Mouse (Mus musculus) thymus, adult 2 months (tissue): Measurements from ENCODE around the gene Hgfac. TPM values are rescaled to one million over a fixed set of nuclear protein-coding genes. Genes with fewer than 3 reads are reported as not detected.

ENCODE experiments used
- DNase-seq: peaks from one replicate; pipeline ENCODE4 v3.0.0; 2021
- H3K27ac ChIP-seq: fragments of 200-500 bp; 2 replicates; pipeline ENCODE4 v1.5.1; 2012; ENCODE audit warnings: low read length, control low read depth; ENCODE audit not compliant: control insufficient read depth, insufficient read depth
- H3K27me3 ChIP-seq: fragments of 200-500 bp; 2 replicates; pipeline ENCODE4 v1.6.1; 2012; ENCODE audit warnings: mild to moderate bottlenecking, low read length, moderate library complexity, mixed read lengths; ENCODE audit not compliant: control insufficient read depth, insufficient read depth
- H3K36me3 ChIP-seq: fragments of 200-500 bp; 2 replicates; pipeline ENCODE4 v1.6.1; 2012; ENCODE audit warnings: mild to moderate bottlenecking, low read length, moderate library complexity; ENCODE audit not compliant: control insufficient read depth, insufficient read depth
- H3K4me1 ChIP-seq: fragments of 200-500 bp; replicated peaks from 2 replicates; pipeline ENCODE4 v1.6.1; 2012; ENCODE audit warnings: low read length; ENCODE audit not compliant: control insufficient read depth, insufficient read depth
- H3K4me3 ChIP-seq: fragments of 200-500 bp; 2 replicates; pipeline ENCODE4 v1.5.1; 2012; ENCODE audit warnings: mild to moderate bottlenecking, low read length, control low read depth, moderate library complexity; ENCODE audit not compliant: control insufficient read depth, insufficient read depth
- CTCF ChIP-seq: fragments of 200-500 bp; IDR thresholded peaks from 2 replicates; pipeline ENCODE4 v1.5.1; 2012; ENCODE audit warnings: mild to moderate bottlenecking, control low read depth, low read length, moderate library complexity, borderline replicate concordance; ENCODE audit not compliant: control insufficient read depth, poor library complexity, insufficient read depth; ENCODE audit errors: extremely low read depth
- POLR2A ChIP-seq: fragments of 200-500 bp; IDR thresholded peaks from 2 replicates; pipeline ENCODE4 v1.6.1; 2012; ENCODE audit warnings: mild to moderate bottlenecking, low read length, control low read depth, moderate library complexity; ENCODE audit not compliant: control insufficient read depth, poor library complexity, insufficient read depth; ENCODE audit errors: extremely low read depth
- WGBS: fragments of 180-500 bp; shearing (Covaris S2); methylation state at CpG from one replicate; pipeline ENCODE4 v1.1.7; 2018; 5-methylcytosine and 5-hydroxymethylcytosine counted together
- polyA plus RNA-seq: library from polyadenylated mRNA; depleted of rRNA; stranded (reverse); fragments of >200 nt; gene quantifications from 2 replicates; pipeline ENCODE4 v1.2.3, GENCODE M21; 2012

Hgfac gene
- polyA plus RNA-seq, 1 experiment = 5.7 TPM

- H3K4me1 ChIP-seq = peaks cover 6% of the 10 kb centered on the region; the same call in 1 of the 2 replicates
- DNase-seq = no peak
- H3K27me3 ChIP-seq = no peaks in the 10 kb centered on the region
- no peak overlapping the region for H3K4me3 ChIP-seq
- no peaks in the 10 kb centered on the region for H3K36me3 ChIP-seq
- WGBS = 35% methylated on average over 5 of the region's 5 CpGs
- TF ChIP-seq CTCF = no peak
- no peak for TF ChIP-seq POLR2A
- no peak overlapping the region for H3K27ac ChIP-seq
These were observed 6.2 kb upstream of the Hgfac start for GRCm38 (mm10) chr5:35035141-35035540.

- Histone ChIP-seq H3K27ac (no peak overlapping the region), H3K4me3 (no peak overlapping the region), H3K36me3 (no peaks in the 10 kb centered on the region), H3K27me3 (no peaks in the 10 kb centered on the region), H3K4me1 (peaks cover 6% of the 10 kb centered on the region; the same call in 1 of the 2 replicates)
- 67% methylated on average over 4 of the region's 4 CpGs for WGBS
- DNase-seq = no peak
- TF ChIP-seq POLR2A = no peak
- TF ChIP-seq CTCF = no peak
These were observed 5.5 kb upstream of the Hgfac start for GRCm38 (mm10) chr5:35035795-35036194.

- no peaks in the 10 kb centered on the region for H3K36me3 ChIP-seq
- H3K27ac ChIP-seq = no peak overlapping the region
- H3K27me3 ChIP-seq = no peaks in the 10 kb centered on the region
- no peak overlapping the region for H3K4me3 ChIP-seq
- DNase-seq = no peak
- no peak for TF ChIP-seq POLR2A
- no peak for TF ChIP-seq CTCF
- H3K4me1 ChIP-seq = peaks cover 14% of the 10 kb centered on the region
These were observed 3.9 kb upstream of the Hgfac start for GRCm38 (mm10) chr5:35037438-35037837.

DNA sequence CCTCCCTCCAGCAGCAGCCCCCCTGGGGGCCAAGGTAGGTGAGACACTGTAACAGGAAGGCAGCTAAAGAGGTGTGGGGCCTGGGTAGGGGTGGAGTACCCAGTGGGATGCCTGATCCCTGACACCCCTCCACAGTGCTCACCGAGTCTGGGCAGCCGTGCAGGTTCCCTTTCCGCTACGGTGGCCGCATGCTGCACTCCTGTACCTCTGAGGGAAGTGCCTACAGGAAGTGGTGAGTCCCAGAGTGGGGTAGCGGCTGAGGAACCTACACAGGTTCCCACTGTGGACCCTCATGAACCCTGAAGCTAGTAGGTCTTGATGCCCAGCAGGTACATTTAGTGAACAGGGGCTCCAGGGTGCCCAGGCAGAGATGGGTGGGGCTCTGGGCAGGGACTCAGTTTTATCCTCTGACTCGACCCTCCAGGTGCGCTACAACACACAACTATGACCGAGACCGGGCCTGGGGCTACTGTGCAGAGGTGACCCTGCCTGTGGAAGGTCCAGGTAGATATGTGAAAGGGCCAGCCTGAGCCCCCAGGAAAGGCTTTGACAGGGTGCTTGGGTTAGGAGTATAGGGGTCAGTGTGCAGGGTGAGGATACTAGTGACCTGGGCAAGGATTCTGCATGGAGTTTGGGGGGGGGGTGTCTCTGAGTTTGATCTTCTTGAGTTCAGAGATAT lies 1.3 kb downstream of the Hgfac start:
- DNase-seq = peak; percentile 59
- peak overlapping the region; percentile 12; the same call in 1 of the 2 replicates for H3K4me3 ChIP-seq
- no peak for TF ChIP-seq POLR2A
- no peak for TF ChIP-seq CTCF
- peaks cover 17% of the 10 kb centered on the region for H3K4me1 ChIP-seq
- H3K27me3 ChIP-seq = no peaks in the 10 kb centered on the region
- 7% methylated on average over 10 of the region's 10 CpGs for WGBS
- H3K36me3 ChIP-seq = no peaks in the 10 kb centered on the region
- no peak overlapping the region for H3K27ac ChIP-seq

DNA sequence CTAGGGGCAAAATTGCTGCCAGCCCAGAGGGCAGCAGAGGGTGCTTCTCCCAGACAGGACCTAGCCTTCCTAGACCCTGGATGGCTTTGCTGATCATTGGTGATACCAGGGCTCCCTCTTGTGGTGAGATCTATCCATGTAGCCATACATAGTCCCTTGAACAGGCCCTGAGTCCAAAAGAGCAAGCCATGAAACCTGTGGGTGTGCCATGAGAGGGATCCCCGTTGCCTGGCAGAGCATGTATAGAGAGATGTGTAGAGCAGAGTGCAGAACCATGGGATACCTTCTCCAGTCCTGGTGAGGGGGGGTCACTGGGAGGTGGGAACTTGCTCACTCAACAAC lies 1.8 kb downstream of the Hgfac start:
- peak; percentile 78 for DNase-seq
- H3K27ac ChIP-seq = no peak overlapping the region
- H3K4me1 ChIP-seq = peaks cover 13% of the 10 kb centered on the region
- WGBS = 0% methylated on average over 1 of the region's 1 CpGs
- no peak overlapping the region for H3K4me3 ChIP-seq
- H3K36me3 ChIP-seq = no peaks in the 10 kb centered on the region
- no peaks in the 10 kb centered on the region for H3K27me3 ChIP-seq
- TF ChIP-seq POLR2A = no peak
- TF ChIP-seq CTCF = 0 out of 2 replicates have a peak, but pooled peaks have one; percentile 10

GRCm38 (mm10) chr5:35050541-35050940 lies 9.2 kb downstream of the Hgfac start:
- no peak for DNase-seq
- TF ChIP-seq CTCF (no peak), POLR2A (no peak)
- Histone ChIP-seq H3K4me1 (no peaks in the 10 kb centered on the region), H3K4me3 (no peak overlapping the region), H3K36me3 (no peaks in the 10 kb centered on the region), H3K27ac (no peak overlapping the region), H3K27me3 (no peaks in the 10 kb centered on the region)
- WGBS = 76% methylated on average over 5 of the region's 5 CpGs

GRCm38 (mm10) chr5:35054628-35055027 lies 13.3 kb downstream of the Hgfac start:
- H3K4me1 ChIP-seq = peaks cover 4% of the 10 kb centered on the region
- no peaks in the 10 kb centered on the region for H3K36me3 ChIP-seq
- no peak overlapping the region for H3K27ac ChIP-seq
- WGBS = 75% methylated on average over 3 of the region's 3 CpGs
- peaks cover 3% of the 10 kb centered on the region; the same call in 1 of the 2 replicates for H3K27me3 ChIP-seq
- TF ChIP-seq POLR2A (no peak), CTCF (no peak)
- H3K4me3 ChIP-seq = no peak overlapping the region
- no peak for DNase-seq
